In the genomic region with DNA sequence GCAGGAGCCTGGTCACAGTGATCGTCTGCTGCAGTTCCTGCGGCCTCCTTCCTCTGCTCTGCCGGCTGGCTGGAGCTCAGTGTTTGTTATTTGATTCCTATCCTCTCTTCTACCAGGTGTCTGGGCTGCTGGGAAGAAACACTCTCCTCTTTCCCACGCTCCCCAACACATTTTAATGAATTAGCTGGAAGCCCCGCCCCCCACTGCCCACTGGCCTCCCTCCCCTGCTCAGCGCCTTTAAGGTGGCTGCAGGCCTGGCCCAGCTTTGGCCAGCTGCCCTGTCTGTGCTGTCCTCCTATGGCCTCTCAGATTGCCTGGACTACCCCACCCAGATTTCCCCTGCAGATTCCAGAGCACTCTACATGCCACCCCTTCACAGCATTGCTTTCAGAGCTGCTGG, we compare ENCODE assay signal across 8 mouse cellular contexts. TPM values are rescaled to one million over a fixed set of nuclear protein-coding genes. Genes with fewer than 3 reads are reported as not detected.
DNase-seq lines count a peak whose midpoint lies in the region; ATAC-seq and TF ChIP-seq lines count a peak whose summit lies in the region.

No protein-coding gene starts in this region.

- H3K4me1 ChIP-seq in forebrain, embryonic 11.5 days (replicated peaks; ENCODE audit: control insufficient read depth, insufficient read depth, low read length) = peaks cover 40% of the 10 kb centered on the region
- peaks cover 16% of the 10 kb centered on the region for H3K4me1 ChIP-seq in hindbrain, postnatal 0 days (ENCODE audit: insufficient read depth, low read length)
- H3K4me1 ChIP-seq in lung, embryonic 14.5 days (ENCODE audit: insufficient read depth) = peaks cover 15% of the 10 kb centered on the region

- no peak; the same call in 1 of the 2 replicates for ATAC-seq in forebrain, embryonic 11.5 days (replicated peaks; ENCODE audit: low FRiP score)
- peak; percentile 44 for ATAC-seq in hindbrain, postnatal 0 days
- no peak for ATAC-seq in lung, embryonic 14.5 days (ENCODE audit: insufficient read depth)
- no peak for ATAC-seq in cerebellum, adult (ENCODE audit: insufficient number of reproducible peaks, low FRiP score, low TSS enrichment)
- no peak for ATAC-seq in megakaryocyte, adult 5-6 weeks (ENCODE audit: poor library complexity, severe bottlenecking)

- no peak overlapping the region for H3K4me3 ChIP-seq in left cerebral cortex, adult 2 months
- peak overlapping the region; percentile 12; the same call in 1 of the 2 replicates for H3K4me3 ChIP-seq in forebrain, embryonic 11.5 days (ENCODE audit: low read depth, low read length)
- no peak overlapping the region for H3K4me3 ChIP-seq in hindbrain, postnatal 0 days (ENCODE audit: low read length)
- H3K4me3 ChIP-seq in lung, embryonic 14.5 days (ENCODE audit: low read depth, low read length) = no peak overlapping the region

- DNase-seq in left cerebral cortex, adult 2 months (ENCODE audit: extremely low spot score in 1 of 2, low spot score in 2 of 2) = peak in 1 of 2 experiments; percentile 46
- DNase-seq in left cerebral cortex, adult 11 months (ENCODE audit: low spot score) = no peak
- peak; percentile 78 for DNase-seq in forebrain, embryonic 11.5 days (ENCODE audit: low spot score)
- peak; percentile 78 for DNase-seq in hindbrain, postnatal 0 days (ENCODE audit: low spot score)
- peak; percentile 56 for DNase-seq in lung, embryonic 14.5 days
- DNase-seq in retina, postnatal 1 day = peak; percentile 91

- peak overlapping the region; percentile 83 for H3K27ac ChIP-seq in left cerebral cortex, adult 2 months
- H3K27ac ChIP-seq in forebrain, embryonic 11.5 days (ENCODE audit: low read depth, low read length) = peak overlapping the region; percentile 81
- H3K27ac ChIP-seq in hindbrain, postnatal 0 days = peak overlapping the region; percentile 81
- peak overlapping the region; percentile 46; the same call in 1 of the 2 replicates for H3K27ac ChIP-seq in lung, embryonic 14.5 days (ENCODE audit: low read depth)

- H3K9ac ChIP-seq in forebrain, embryonic 11.5 days (ENCODE audit: low read length) = peak overlapping the region; percentile 45
- H3K9ac ChIP-seq in hindbrain, postnatal 0 days (replicated peaks; ENCODE audit: low read length) = peak overlapping the region; percentile 35; the same call in 1 of the 2 replicates
- peak overlapping the region; percentile 15; the same call in 1 of the 2 replicates for H3K9ac ChIP-seq in lung, embryonic 14.5 days

- intact Hi-C loops in left cerebral cortex, adult 2 months (cut with DNase I) = no loop called here

- peak overlapping the region; percentile 40 for H3K4me2 ChIP-seq in forebrain, embryonic 11.5 days (ENCODE audit: low read depth, low read length, severe bottlenecking)
- peak overlapping the region; percentile 28; the same call in 1 of the 2 replicates for H3K4me2 ChIP-seq in hindbrain, postnatal 0 days (ENCODE audit: low read depth, low read length)
- H3K4me2 ChIP-seq in lung, embryonic 14.5 days = peak overlapping the region; percentile 18; the same call in 1 of the 2 replicates

- no peaks in the 10 kb centered on the region for H3K36me3 ChIP-seq in forebrain, embryonic 11.5 days (ENCODE audit: control insufficient read depth, insufficient read depth, low read length)
- H3K36me3 ChIP-seq in hindbrain, postnatal 0 days (ENCODE audit: insufficient read depth, low read length) = no peaks in the 10 kb centered on the region
- H3K36me3 ChIP-seq in lung, embryonic 14.5 days (ENCODE audit: insufficient read depth) = no peaks in the 10 kb centered on the region

- TF ChIP-seq CTCF in left cerebral cortex, adult 2 months (IDR thresholded peaks at IDR 0.05) = no peak
- no peak for TF ChIP-seq CTCF in hindbrain, postnatal 0 days (IDR thresholded peaks at IDR 0.05; ENCODE audit: low read depth)
- no peak for TF ChIP-seq CTCF in lung, embryonic 14.5 days (IDR thresholded peaks at IDR 0.05; ENCODE audit: low read depth)

- no peaks in the 10 kb centered on the region for H3K27me3 ChIP-seq in forebrain, embryonic 11.5 days (ENCODE audit: control insufficient read depth, insufficient read depth, low read length)
- no peaks in the 10 kb centered on the region for H3K27me3 ChIP-seq in hindbrain, postnatal 0 days (ENCODE audit: insufficient read depth, low read length)
- peaks cover 41% of the 10 kb centered on the region for H3K27me3 ChIP-seq in lung, embryonic 14.5 days (ENCODE audit: insufficient read depth, low read length)

- WGBS in forebrain, embryonic 11.5 days = 2% methylated on average over 6 of the region's 6 CpGs
- 10% methylated on average over 6 of the region's 6 CpGs for WGBS in hindbrain, postnatal 0 days
- WGBS in lung, embryonic 14.5 days = 3% methylated on average over 6 of the region's 6 CpGs

- H3K9me3 ChIP-seq in forebrain, embryonic 11.5 days (ENCODE audit: control insufficient read depth, low read length) = no peaks in the 10 kb centered on the region
- no peaks in the 10 kb centered on the region for H3K9me3 ChIP-seq in hindbrain, postnatal 0 days (ENCODE audit: low read length)
- no peaks in the 10 kb centered on the region for H3K9me3 ChIP-seq in lung, embryonic 14.5 days (ENCODE audit: low read depth, low read length)

RNA-seq across cellular contexts. Expression of gene Nrarp, which starts 2.9 kb away (rescaled TPM):
- total RNA-seq in left cerebral cortex, adult 2 months (2021) = 10 to 100 TPM; 20.2 to 21.7 TPM
- 63.6 and 72.1 TPM in 2 replicates for polyA plus RNA-seq in forebrain, embryonic 11.5 days (2014; fragmentation: Nextera tagmentation; extraction: Ambion mirVana)
- 50.8 and 58.0 TPM in 2 replicates for total RNA-seq in hindbrain, postnatal 0 days (2014; rRNA removed)
- polyA plus RNA-seq in hindbrain, postnatal 0 days (2015; fragmentation: Nextera tagmentation; extraction: Ambion mirVana) = 14.2 and 14.7 TPM in 2 replicates
- 13.7 and 14.9 TPM in 2 replicates for polyA plus RNA-seq in lung, embryonic 14.5 days (2014; fragmentation: Nextera tagmentation; extraction: Ambion mirVana)
- total RNA-seq in megakaryocyte, adult 5-6 weeks (2015) = 1.1 TPM in 1 of 2 replicates, not detected in the other
- 0.22 and 0.28 TPM in 2 replicates for total RNA-seq in megakaryocyte, adult 5-6 weeks (2017)

RNA-seq across cellular contexts. Expression of gene Tor4a, which starts 19.0 kb away (rescaled TPM):
- total RNA-seq in left cerebral cortex, adult 2 months (2021) = 1 to 10 TPM; 2.0 to 2.2 TPM
- 1.3 and 1.5 TPM in 2 replicates for polyA plus RNA-seq in forebrain, embryonic 11.5 days (2014; fragmentation: Nextera tagmentation; extraction: Ambion mirVana)
- 4.0 and 4.7 TPM in 2 replicates for total RNA-seq in hindbrain, postnatal 0 days (2014; rRNA removed)
- 1.2 and 1.9 TPM in 2 replicates for polyA plus RNA-seq in hindbrain, postnatal 0 days (2015; fragmentation: Nextera tagmentation; extraction: Ambion mirVana)
- 7.5 and 8.2 TPM in 2 replicates for polyA plus RNA-seq in lung, embryonic 14.5 days (2014; fragmentation: Nextera tagmentation; extraction: Ambion mirVana)
- 17.4 and 19.7 TPM in 2 replicates for total RNA-seq in megakaryocyte, adult 5-6 weeks (2015)
- 25.1 and 29.6 TPM in 2 replicates for total RNA-seq in megakaryocyte, adult 5-6 weeks (2017)

RNA-seq across cellular contexts. Expression of gene Nelfb, which starts 33.6 kb away (rescaled TPM):
- total RNA-seq in left cerebral cortex, adult 2 months (2021) = 10 to 100 TPM; 53.4 to 64.3 TPM
- polyA plus RNA-seq in forebrain, embryonic 11.5 days (2014; fragmentation: Nextera tagmentation; extraction: Ambion mirVana) = 110 TPM in 2 replicates
- 90.3 and 117 TPM in 2 replicates for total RNA-seq in hindbrain, postnatal 0 days (2014; rRNA removed)
- 82.0 and 82.8 TPM in 2 replicates for polyA plus RNA-seq in hindbrain, postnatal 0 days (2015; fragmentation: Nextera tagmentation; extraction: Ambion mirVana)
- polyA plus RNA-seq in lung, embryonic 14.5 days (2014; fragmentation: Nextera tagmentation; extraction: Ambion mirVana) = 96.6 and 108 TPM in 2 replicates
- 21.4 and 23.8 TPM in 2 replicates for total RNA-seq in megakaryocyte, adult 5-6 weeks (2015)
- 30.1 and 36.5 TPM in 2 replicates for total RNA-seq in megakaryocyte, adult 5-6 weeks (2017)

RNA-seq across cellular contexts. Expression of gene Stpg3, which starts 36.8 kb away (rescaled TPM):
- not detected for total RNA-seq in left cerebral cortex, adult 2 months (2021)
- not detected in 2 replicates for polyA plus RNA-seq in forebrain, embryonic 11.5 days (2014; fragmentation: Nextera tagmentation; extraction: Ambion mirVana)
- not detected in 2 replicates for total RNA-seq in hindbrain, postnatal 0 days (2014; rRNA removed)
- not detected in 2 replicates for polyA plus RNA-seq in hindbrain, postnatal 0 days (2015; fragmentation: Nextera tagmentation; extraction: Ambion mirVana)
- not detected in 2 replicates for polyA plus RNA-seq in lung, embryonic 14.5 days (2014; fragmentation: Nextera tagmentation; extraction: Ambion mirVana)
- not detected in 2 replicates for total RNA-seq in megakaryocyte, adult 5-6 weeks (2015)
- not detected in 2 replicates for total RNA-seq in megakaryocyte, adult 5-6 weeks (2017)

RNA-seq across cellular contexts. Expression of gene Fam166a, which starts 40.9 kb away (rescaled TPM):
- total RNA-seq in left cerebral cortex, adult 2 months (2021) = not detected
- 0.88 and 1.3 TPM in 2 replicates for polyA plus RNA-seq in forebrain, embryonic 11.5 days (2014; fragmentation: Nextera tagmentation; extraction: Ambion mirVana)
- total RNA-seq in hindbrain, postnatal 0 days (2014; rRNA removed) = not detected in 2 replicates
- 0.42 TPM in 1 of 2 replicates, not detected in the other for polyA plus RNA-seq in hindbrain, postnatal 0 days (2015; fragmentation: Nextera tagmentation; extraction: Ambion mirVana)
- polyA plus RNA-seq in lung, embryonic 14.5 days (2014; fragmentation: Nextera tagmentation; extraction: Ambion mirVana) = 0.47 TPM in 1 of 2 replicates, not detected in the other
- 0.20 and 0.57 TPM in 2 replicates for total RNA-seq in megakaryocyte, adult 5-6 weeks (2015)
- total RNA-seq in megakaryocyte, adult 5-6 weeks (2017) = not detected in 2 replicates

Comparison
In these comparisons a context has a peak if more than half of its experiments do, and no peak if none do; other contexts are left out.
1. RNA of gene Nrarp, which starts 2.9 kb away (total RNA-seq): 50.8 to 58.0 TPM in hindbrain, postnatal 0 days and 20.2 to 21.7 TPM in left cerebral cortex, adult 2 months; 0.22 to 1.1 TPM in megakaryocyte, adult 5-6 weeks; every median in the first group is over 10 times any median in the second.
2. Peak in every context shown above with its lines, with median percentiles within 50 percentile points of each other: H3K27ac ChIP-seq, H3K4me2 ChIP-seq and H3K9ac ChIP-seq.